Mouse (Mus musculus): Measurements from ENCODE around the gene Ncoa7.
"Not testable (repeated sequence)": the region's sequence is repeated elsewhere in the genome, so short reads cannot be mapped to it uniquely, and the experiment has no call there.

The Ncoa7 gene

GRCm38 (mm10) chr10:30787684-30788339, 15.3 kb downstream of the Ncoa7 start:
- no peak for DNase-seq

GRCm38 (mm10) chr10:30786103-30786754, 16.9 kb downstream of the Ncoa7 start:
- no peak for DNase-seq

GRCm38 (mm10) chr10:30780921-30781320, 22.2 kb downstream of the Ncoa7 start:
- DNase-seq = not testable (repeated sequence)

GRCm38 (mm10) chr10:30778240-30778639, 24.9 kb downstream of the Ncoa7 start:
- DNase-seq = no peak

GRCm38 (mm10) chr10:30775987-30776386, 27.1 kb downstream of the Ncoa7 start:
- DNase-seq = no peak

- no peak for DNase-seq
These were observed 27.6 kb downstream of the Ncoa7 start for GRCm38 (mm10) chr10:30775568-30775967.

GRCm38 (mm10) chr10:30774396-30774795, 28.7 kb downstream of the Ncoa7 start:
- DNase-seq = no peak

- DNase-seq = no peak
These were observed 29.9 kb downstream of the Ncoa7 start for GRCm38 (mm10) chr10:30773181-30773580.

- no peak for DNase-seq
These were observed 31.5 kb downstream of the Ncoa7 start for GRCm38 (mm10) chr10:30771417-30772158.

- DNase-seq = peak; percentile 31 to 49
These were observed 34.3 kb downstream of the Ncoa7 start for GRCm38 (mm10) chr10:30768820-30769219.

GRCm38 (mm10) chr10:30768250-30768649, 34.9 kb downstream of the Ncoa7 start:
- DNase-seq = peak; percentile 56 to 83

GRCm38 (mm10) chr10:30763179-30763770, 39.9 kb downstream of the Ncoa7 start:
- DNase-seq = peak in 1 of 2 experiments; percentile 34

GRCm38 (mm10) chr10:30762284-30762964, 40.7 kb downstream of the Ncoa7 start:
- DNase-seq = peak; percentile 27 to 75

GRCm38 (mm10) chr10:30759360-30760147, 43.6 kb downstream of the Ncoa7 start:
- peak; percentile 24 to 43 for DNase-seq

GRCm38 (mm10) chr10:30756064-30756463, 47.1 kb downstream of the Ncoa7 start:
- DNase-seq = no peak

GRCm38 (mm10) chr10:30754825-30755457, 48.2 kb downstream of the Ncoa7 start:
- no peak for DNase-seq

- no peak for DNase-seq
These were observed 49.0 kb downstream of the Ncoa7 start for GRCm38 (mm10) chr10:30754082-30754481.

GRCm38 (mm10) chr10:30752485-30752884, 50.6 kb downstream of the Ncoa7 start:
- peak in 1 of 2 experiments; percentile 53 for DNase-seq

- no peak for DNase-seq
These were observed 51.5 kb downstream of the Ncoa7 start for GRCm38 (mm10) chr10:30751586-30751985.

GRCm38 (mm10) chr10:30749807-30750206, 53.3 kb downstream of the Ncoa7 start:
- peak in 1 of 2 experiments; percentile 36 for DNase-seq
